Mouse (Mus musculus): ENCODE data around the gene Nmnat2. TPM values are rescaled to one million over a fixed set of nuclear protein-coding genes. Genes with fewer than 3 reads are reported as not detected.
"Not testable (repeated sequence)": the region's sequence is repeated elsewhere in the genome, so short reads cannot be mapped to it uniquely, and the experiment has no call there.

The Nmnat2 gene
- total RNA-seq, 2 experiments from 2014 or later: 0.22 to 0.28 TPM

DNA sequence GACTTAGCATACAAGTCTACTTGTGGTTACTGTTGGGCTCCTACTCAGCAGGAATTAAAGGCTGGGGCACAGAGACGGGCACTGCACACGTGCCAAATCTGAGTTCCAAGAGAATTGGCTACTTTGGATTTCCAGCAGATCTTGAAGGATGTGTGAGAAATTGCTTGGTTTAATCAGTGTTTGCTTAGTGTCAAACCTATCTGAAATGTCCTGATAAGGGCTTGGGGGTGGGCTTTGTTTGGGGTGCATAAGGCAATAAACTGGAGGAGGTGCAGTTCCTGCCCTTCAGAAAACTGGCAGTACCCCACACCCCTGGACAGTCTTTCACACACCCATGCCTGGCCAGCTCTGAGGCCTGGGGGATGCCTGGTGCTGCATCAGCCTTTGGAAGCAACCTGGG, 94.7 kb downstream of the Nmnat2 start:
- intact Hi-C loops (cut with DNase I): loop anchor here (2.0 to 5.0 kb wide), 2 partner anchors 43 to 338 kb away; no protein-coding TSS in a partner anchor
- no peak for DNase-seq

DNA sequence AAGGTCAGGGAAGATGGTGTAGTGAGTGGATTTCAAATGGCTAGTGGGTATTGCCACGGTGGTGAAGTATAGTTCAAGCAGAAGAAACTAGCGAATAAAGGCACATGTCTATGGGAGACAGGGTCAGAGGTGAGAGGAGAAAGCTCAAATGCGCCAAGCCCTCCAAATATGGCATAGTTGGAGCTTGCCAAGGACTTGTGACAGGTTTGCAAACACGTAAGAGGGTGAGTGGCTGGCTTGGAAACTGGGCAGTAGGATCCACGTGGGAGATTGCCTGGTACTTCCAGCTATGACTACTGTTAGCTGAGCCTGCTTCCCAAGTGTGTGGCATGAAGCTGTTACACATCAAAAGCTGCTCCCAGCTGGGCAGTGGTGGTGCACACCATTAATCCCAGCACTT, 96.7 kb downstream of the Nmnat2 start:
- intact Hi-C loops (cut with DNase I): no loop called here
- no peak for DNase-seq

DNA sequence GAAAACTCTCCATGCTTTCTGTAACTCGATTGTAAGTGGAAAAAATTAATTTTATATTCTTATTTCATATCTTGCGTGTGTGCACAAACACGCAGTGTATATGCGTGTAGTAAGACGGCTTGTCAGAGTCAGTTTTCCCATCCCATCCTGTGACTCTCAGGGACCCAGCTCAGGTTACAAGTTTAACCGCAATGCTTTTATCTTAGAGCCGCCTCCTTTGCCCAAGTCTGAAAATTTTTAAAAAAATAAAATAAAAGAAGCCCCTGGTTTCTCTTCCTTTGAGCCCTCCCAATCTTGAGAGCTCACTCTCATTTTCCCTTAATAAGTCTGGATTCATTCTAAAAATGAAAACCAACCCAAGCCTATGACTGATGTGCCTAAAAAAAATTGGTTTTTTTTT, 98.8 kb downstream of the Nmnat2 start:
- no peak for DNase-seq
- intact Hi-C loops (cut with DNase I): no loop called here

DNA sequence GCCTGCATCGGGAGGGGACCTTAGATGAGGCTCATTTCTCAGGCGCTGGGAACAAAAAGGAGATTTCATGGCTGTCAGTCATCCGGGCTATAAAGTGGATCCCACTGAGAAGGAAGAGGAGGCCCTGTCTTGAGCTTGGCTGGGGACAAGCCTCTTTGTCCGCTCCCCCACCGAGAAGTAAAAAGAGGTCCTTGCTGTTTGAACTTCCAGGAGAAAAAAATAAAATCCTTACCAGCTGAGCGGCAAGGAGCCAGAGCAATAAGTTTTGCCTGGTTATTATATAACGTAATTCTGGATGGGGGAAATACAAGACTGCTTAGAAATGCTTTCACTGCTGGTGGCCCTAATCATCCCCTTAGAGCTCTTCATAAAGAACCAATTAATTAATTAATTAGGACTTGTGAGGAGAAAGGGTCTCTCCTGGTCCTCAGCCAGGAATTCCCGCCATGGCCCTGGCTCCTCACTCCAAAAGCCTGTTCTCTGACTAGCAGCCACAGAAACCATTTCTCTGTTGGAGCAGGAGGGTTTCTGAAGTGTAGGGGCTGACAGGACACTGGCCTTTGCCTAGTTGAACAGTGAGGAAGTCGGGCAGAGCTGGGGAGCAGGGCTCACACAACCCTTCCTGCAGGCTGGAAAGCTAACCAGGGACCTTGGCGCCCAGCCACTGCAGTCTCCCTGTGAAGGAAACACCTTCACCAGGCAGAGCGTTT, 99.5 kb downstream of the Nmnat2 start:
- DNase-seq: peak; percentile 20 to 38
- intact Hi-C loops (cut with DNase I): no loop called here

DNA sequence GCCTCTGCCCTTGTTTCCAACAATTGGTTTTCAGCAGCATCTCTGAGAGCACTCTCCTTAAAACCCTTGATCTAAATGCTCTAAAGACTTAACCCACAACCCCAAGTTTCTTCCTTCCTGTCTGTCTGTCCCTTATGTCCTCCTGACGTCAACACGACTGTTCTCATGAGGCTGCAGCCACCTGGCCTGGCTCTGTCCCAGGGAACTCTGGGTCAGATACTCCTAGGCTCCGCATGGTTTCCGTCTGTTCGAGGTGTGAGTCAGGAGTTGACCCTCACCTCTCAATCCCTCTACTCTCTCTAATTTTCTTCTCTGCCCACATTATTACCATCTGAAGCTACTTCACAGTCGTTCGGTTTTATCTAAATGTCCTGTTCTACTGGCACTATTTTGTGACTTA, 103.5 kb downstream of the Nmnat2 start:
- no peak for DNase-seq
- intact Hi-C loops (cut with DNase I): no loop called here

GRCm38 (mm10) chr1:153059626-153060025, 104.8 kb downstream of the Nmnat2 start:
- DNase-seq: no peak

GRCm38 (mm10) chr1:153062547-153062946, 107.8 kb downstream of the Nmnat2 start:
- intact Hi-C loops (cut with DNase I): no loop called here
- no peak for DNase-seq

More at GRCm38 (mm10) chr1:153059626-153060025, 104.8 kb downstream of the Nmnat2 start:
- intact Hi-C loops (cut with DNase I): no loop called here

- intact Hi-C loops (cut with DNase I): no loop called here
- peak in 1 of 2 experiments; percentile 35 for DNase-seq
These were observed 110.1 kb downstream of the Nmnat2 start for GRCm38 (mm10) chr1:153064784-153065390.

- intact Hi-C loops (cut with DNase I): no loop called here
- peak; percentile 74 to 82 for DNase-seq
These were observed 110.9 kb downstream of the Nmnat2 start for GRCm38 (mm10) chr1:153065473-153066386.

DNA sequence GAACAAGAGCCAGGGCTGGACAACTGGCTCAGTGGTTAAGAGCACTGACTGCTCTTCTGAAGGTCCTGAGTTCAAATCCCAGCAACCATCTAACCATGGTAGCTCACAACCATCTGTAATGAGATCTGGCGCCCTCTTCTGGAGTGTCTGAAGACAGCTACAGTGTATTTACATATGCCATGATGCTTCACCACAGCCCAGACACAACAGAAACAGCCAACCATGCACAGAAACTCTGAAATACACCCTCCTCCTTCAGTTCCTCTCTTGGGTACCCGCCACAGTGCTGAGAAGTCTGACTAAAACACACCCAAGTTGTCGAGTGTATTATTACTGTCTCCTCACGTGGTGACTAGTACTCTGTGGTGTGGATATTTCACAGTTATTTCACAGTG, 111.6 kb downstream of the Nmnat2 start:
- intact Hi-C loops (cut with DNase I): no loop called here
- DNase-seq: no peak

DNA sequence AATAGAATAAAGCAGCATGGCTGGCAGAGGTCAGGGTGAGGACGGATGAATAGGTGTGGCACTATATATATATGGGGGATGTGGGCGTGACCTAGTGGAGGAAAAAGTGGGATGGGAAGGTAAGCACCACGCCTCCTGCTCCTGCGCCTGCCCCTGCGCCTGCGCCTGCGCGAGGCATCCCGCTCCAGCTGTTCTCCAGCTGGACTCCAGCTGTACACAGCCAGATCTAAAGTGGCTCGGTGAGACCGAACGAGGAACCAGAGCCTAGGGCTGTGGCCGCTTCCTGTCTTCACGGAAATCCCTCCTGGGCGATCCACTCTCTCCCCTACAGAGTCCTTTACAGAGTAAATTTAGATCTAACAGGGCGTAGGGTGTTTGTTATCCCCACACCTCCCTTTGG, 116.8 kb downstream of the Nmnat2 start:
- intact Hi-C loops (cut with DNase I): no loop called here
- DNase-seq: peak; percentile 29 to 42

- intact Hi-C loops (cut with DNase I): no loop called here
These were observed 117.2 kb downstream of the Nmnat2 start for GRCm38 (mm10) chr1:153071995-153072394.

GRCm38 (mm10) chr1:153072711-153073110, 117.9 kb downstream of the Nmnat2 start:
- no peak for DNase-seq
- intact Hi-C loops (cut with DNase I): no loop called here

More at GRCm38 (mm10) chr1:153071995-153072394, 117.2 kb downstream of the Nmnat2 start:
- DNase-seq: no peak

DNA sequence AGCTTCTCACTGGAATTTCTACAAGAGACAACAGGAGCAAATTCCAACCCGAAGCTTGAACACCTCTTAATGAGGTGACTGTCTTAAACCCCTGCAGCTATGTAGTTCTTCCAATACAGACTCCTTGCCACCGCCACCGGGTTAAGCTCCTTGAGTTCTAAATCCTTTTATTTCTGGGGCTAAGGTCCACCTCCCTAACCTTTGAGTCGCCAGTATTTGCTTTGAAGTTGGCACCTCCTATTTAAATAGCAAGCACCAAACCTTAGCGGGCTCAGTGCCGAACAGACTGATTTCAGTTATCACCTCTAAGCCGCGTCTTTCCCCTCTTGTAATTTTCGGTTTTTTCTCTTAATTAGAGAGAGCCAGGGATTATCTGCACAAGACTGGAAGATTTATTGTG, 118.6 kb downstream of the Nmnat2 start:
- intact Hi-C loops (cut with DNase I): no loop called here
- no peak for DNase-seq

GRCm38 (mm10) chr1:153075087-153075736, 120.4 kb downstream of the Nmnat2 start:
- intact Hi-C loops (cut with DNase I): no loop called here
- no peak for DNase-seq

GRCm38 (mm10) chr1:153075955-153076354, 121.2 kb downstream of the Nmnat2 start:
- intact Hi-C loops (cut with DNase I): loop anchor here (1.0 kb wide), 1 partner anchor 9 kb away; no protein-coding TSS in a partner anchor

DNA sequence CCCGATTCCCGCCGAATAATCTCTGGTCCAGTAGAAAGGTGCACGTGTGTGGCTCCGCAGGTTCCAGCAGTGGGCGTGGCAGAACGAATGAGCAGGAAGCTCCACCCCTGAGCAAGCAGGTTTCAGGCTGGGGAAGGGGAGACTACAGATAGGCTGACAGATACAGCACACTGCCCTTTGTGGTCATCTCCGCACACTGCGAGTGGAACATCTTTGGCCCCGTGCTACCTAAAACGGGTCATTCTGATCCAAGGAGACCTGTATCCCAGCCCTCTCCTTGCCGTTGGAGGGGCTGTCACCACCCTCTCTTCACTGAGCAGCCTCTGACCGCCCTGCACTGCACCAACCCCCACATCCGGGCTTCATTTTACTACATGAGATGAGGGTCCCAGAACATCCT, 128.4 kb downstream of the Nmnat2 start:
- DNase-seq; intact Hi-C loops (cut with DNase I): not testable (repeated sequence)

More at GRCm38 (mm10) chr1:153075955-153076354, 121.2 kb downstream of the Nmnat2 start:
- DNase-seq: no peak

DNA sequence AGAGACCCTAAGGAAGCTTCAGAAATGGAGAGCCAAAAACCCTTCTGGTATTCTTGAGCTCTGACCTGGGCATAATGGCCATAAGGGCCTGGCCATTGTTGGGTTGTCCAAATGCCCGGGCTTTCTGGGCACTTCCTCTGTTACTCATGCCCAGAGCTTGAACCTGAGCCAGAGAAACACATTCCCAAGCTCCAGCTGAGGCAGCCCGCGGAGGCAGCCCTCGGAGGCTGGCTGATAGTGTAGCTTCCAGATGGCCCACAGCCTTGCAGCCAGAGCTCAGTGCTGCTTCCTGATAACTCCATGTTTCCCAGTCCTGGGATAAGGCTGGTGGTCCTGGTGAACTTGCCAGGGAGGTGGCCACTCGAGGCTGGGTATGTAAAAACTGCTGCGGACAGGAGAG, 129.4 kb downstream of the Nmnat2 start:
- no peak for DNase-seq
- intact Hi-C loops (cut with DNase I): no loop called here

DNA sequence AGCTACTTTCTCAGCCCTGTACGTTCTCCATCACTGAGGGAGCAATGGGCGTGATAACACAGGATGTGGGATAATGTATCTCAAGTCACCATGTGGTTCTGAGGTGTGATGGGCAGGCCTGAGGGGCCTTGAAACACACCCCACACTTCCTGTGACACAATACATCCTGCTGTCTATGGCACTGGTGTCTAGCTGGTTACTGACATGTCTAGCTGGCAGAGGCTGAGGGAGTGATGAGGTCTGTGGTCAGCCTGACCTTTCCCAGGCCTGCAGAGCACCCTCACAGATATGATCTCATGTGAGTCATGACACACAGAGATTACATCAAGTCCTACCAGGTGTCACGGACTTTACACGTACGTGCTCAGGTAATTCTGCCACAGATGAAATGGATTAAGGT, 130.4 kb downstream of the Nmnat2 start:
- intact Hi-C loops (cut with DNase I): loop anchor here (1.0 kb wide), 1 partner anchor 9 kb away; no protein-coding TSS in a partner anchor
- no peak for DNase-seq

GRCm38 (mm10) chr1:153087771-153088170, 133.0 kb downstream of the Nmnat2 start:
- no peak for DNase-seq
- intact Hi-C loops (cut with DNase I): no loop called here
